Mouse (Mus musculus) cerebellum, postnatal 25 days (tissue): Measurements from ENCODE around the gene Cldn14.

Source experiments
- DNase-seq, 2 experiments: peaks; one replicate each; pipeline ENCODE4 v3.0.0; 2021; ENCODE audit warnings: mixed read lengths in 2 of 2

Cldn14 gene

GRCm38 (mm10) chr16:93942796-93943502 lies 65.7 kb downstream of the Cldn14 start:
- DNase-seq, result no peak

- no peak for DNase-seq
Measured at GRCm38 (mm10) chr16:93941781-93942567, 66.7 kb downstream of the Cldn14 start.

- no peak for DNase-seq
Measured at GRCm38 (mm10) chr16:93939961-93940360, 68.7 kb downstream of the Cldn14 start.

GRCm38 (mm10) chr16:93938400-93938846 lies 70.2 kb downstream of the Cldn14 start:
- peak; percentile 69 to 86 for DNase-seq

- DNase-seq, result no peak
Measured at GRCm38 (mm10) chr16:93935009-93935408, 73.6 kb downstream of the Cldn14 start.

- DNase-seq, result no peak
Measured at GRCm38 (mm10) chr16:93934588-93934987, 74.0 kb downstream of the Cldn14 start.

- no peak for DNase-seq
Measured at GRCm38 (mm10) chr16:93932185-93933168, 76.2 kb downstream of the Cldn14 start.

GRCm38 (mm10) chr16:93929370-93930032 lies 79.1 kb downstream of the Cldn14 start:
- DNase-seq, result no peak

GRCm38 (mm10) chr16:93925684-93926247 lies 82.9 kb downstream of the Cldn14 start:
- DNase-seq, result no peak

GRCm38 (mm10) chr16:93923788-93924187 lies 84.8 kb downstream of the Cldn14 start:
- DNase-seq, result no peak

GRCm38 (mm10) chr16:93922835-93923389 lies 85.7 kb downstream of the Cldn14 start:
- DNase-seq, result no peak

GRCm38 (mm10) chr16:93920673-93921072 lies 88.0 kb downstream of the Cldn14 start:
- DNase-seq, result no peak

- no peak for DNase-seq
Measured at GRCm38 (mm10) chr16:93919189-93919588, 89.4 kb downstream of the Cldn14 start.

GRCm38 (mm10) chr16:93918679-93919060 lies 90.0 kb downstream of the Cldn14 start:
- no peak for DNase-seq

GRCm38 (mm10) chr16:93917712-93918678 lies 90.6 kb downstream of the Cldn14 start:
- peak; percentile 77 to 90 for DNase-seq

GRCm38 (mm10) chr16:93915338-93915849 lies 93.2 kb downstream of the Cldn14 start:
- peak in 1 of 2 experiments; percentile 27 for DNase-seq

GRCm38 (mm10) chr16:93913881-93914576 lies 94.6 kb downstream of the Cldn14 start:
- no peak for DNase-seq

GRCm38 (mm10) chr16:93912808-93913207 lies 95.8 kb downstream of the Cldn14 start:
- DNase-seq, result no peak

- no peak for DNase-seq
Measured at GRCm38 (mm10) chr16:93912158-93912557, 96.5 kb downstream of the Cldn14 start.
